Mouse (Mus musculus): ENCODE data around the gene Rab44. TPM values are rescaled to one million over a fixed set of nuclear protein-coding genes. Genes with fewer than 3 reads are reported as not detected.
"Not testable (repeated sequence)": the region's sequence is repeated elsewhere in the genome, so short reads cannot be mapped to it uniquely, and the experiment has no call there.

Gene Rab44
- polyA plus RNA-seq (2015; fragmentation: Nextera tagmentation; extraction: Ambion mirVana): 0.15 TPM in 1 of 2 replicates, not detected in the other

DNA sequence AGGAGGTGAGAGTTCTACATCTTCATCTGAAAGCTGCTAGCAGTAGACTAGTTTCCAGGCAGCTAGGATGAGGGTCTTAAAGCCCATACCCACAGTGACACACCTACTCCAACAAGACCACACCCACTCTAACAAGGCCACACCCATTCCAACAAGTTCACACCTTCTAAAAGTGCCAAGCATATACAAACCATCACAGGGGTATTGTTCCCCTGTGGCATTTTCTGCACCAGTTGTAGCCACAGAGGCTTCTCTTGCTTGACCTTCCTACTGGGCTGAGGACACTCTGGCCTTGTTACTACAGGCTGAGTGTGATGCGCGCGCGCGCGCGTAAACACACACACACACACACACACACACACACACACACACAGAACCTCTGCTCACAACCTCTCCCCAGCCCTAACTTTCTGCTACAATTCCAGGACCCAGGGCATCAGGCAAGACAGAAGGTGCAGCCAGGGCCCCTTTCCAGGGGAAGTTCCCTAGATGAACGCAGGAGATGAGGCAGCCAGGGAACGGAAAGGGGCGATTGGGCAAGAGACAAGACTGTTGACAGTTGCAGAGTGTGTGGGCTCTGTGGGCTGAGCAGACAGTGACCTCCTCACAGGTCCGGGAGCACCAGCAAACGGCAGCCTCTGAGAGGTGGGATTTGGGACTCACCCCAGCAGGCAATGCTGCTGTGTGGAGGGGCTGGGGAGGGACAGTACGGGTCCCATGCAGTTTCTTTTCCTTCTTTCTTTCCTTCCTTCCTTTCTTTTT is at the start of gene Rab44:
Gene Rab44 (plus strand): TSS at position 555 of the 762 bp plus-strand sequence.
- no peak for ATAC-seq (replicated peaks)
- Histone ChIP-seq H3K4me1 (no peaks in the 10 kb centered on the region), H3K27ac (no peak within 1 kb of the TSS), H3K4me2 (no peak within 1 kb of the TSS), H3K27me3 (replicated peaks) (no peaks in the 10 kb centered on the region), H3K9me3 (no peaks in the 10 kb centered on the region), H3K36me3 (replicated peaks) (no peaks in the 10 kb centered on the region), H3K9ac (no peak within 1 kb of the TSS), H3K4me3 (no peak within 1 kb of the TSS)
- WGBS: 94% methylated on average over 13 of the region's 13 CpGs

DNA sequence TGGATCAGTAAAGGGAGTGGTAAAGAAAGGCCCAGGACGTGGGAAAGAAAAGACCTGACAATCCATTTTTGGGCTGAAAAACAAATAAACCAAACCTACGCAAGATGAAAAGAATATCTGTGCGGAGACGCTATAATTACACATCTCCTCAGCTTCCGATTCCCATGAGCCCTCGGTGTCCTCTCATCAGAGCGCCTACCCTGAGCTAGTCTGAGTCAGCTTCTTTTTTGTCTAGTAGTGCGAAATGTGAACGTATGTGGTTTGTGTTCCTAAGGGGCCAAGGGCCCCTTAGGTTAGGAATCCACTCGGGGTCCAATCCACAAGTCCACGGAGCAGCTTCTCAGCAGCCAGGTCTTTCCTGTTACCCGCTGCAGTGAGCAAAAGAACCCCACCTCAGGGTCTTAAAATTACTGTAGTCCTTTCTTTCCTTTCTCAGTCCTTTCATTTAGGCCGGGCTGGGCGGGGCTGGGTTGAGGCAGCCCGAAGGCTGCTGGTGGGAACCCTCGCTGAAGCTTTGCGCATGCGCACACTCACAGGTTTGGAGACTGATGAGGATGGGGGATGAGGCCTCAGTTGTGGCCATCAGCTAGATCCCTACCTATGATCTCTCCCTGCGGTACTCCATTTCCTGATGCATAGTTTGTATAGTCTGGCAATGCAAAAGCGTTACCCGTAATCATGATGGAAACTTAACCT is 48.6 kb upstream of the Rab44 start:
- Histone ChIP-seq H3K4me3 (no peak overlapping the region), H3K36me3 (replicated peaks) (no peaks in the 10 kb centered on the region), H3K4me1 (peaks cover 7% of the 10 kb centered on the region), H3K27me3 (replicated peaks) (no peaks in the 10 kb centered on the region), H3K4me2 (no peak overlapping the region), H3K9me3 (no peaks in the 10 kb centered on the region), H3K27ac (no peak overlapping the region), H3K9ac (no peak overlapping the region)
- no peak for ATAC-seq (replicated peaks)
- WGBS: 81% methylated on average over 21 of the region's 21 CpGs

DNA sequence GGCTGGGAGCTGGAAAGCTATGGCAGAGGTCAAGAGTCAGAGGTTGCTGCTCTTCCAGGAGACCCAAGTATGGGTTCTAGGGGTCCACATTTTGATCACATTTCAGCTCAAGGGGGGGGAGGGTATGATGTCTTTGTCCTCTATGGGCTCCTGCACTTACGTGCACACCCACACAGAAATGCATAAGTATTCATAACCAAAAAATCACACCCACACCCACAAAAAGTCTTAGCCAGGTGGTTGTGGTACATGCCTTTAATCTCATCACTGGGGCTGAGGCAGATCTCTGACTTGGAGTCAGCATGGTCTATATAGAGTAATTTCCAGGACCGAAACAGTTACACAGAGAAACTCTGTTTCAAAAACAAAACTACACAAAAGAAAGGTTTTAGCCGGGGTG is 48.0 kb upstream of the Rab44 start:
- 96% methylated on average over 3 of the region's 3 CpGs for WGBS
- no peak overlapping the region for H3K27ac ChIP-seq
- H3K9me3 ChIP-seq: no peaks in the 10 kb centered on the region
- H3K36me3 ChIP-seq (replicated peaks): no peaks in the 10 kb centered on the region
- no peaks in the 10 kb centered on the region for H3K27me3 ChIP-seq (replicated peaks)
- no peak overlapping the region for H3K4me3 ChIP-seq
- ATAC-seq (replicated peaks): no peak
- no peak overlapping the region for H3K9ac ChIP-seq
- H3K4me1 ChIP-seq: peaks cover 7% of the 10 kb centered on the region
- no peak overlapping the region for H3K4me2 ChIP-seq

DNA sequence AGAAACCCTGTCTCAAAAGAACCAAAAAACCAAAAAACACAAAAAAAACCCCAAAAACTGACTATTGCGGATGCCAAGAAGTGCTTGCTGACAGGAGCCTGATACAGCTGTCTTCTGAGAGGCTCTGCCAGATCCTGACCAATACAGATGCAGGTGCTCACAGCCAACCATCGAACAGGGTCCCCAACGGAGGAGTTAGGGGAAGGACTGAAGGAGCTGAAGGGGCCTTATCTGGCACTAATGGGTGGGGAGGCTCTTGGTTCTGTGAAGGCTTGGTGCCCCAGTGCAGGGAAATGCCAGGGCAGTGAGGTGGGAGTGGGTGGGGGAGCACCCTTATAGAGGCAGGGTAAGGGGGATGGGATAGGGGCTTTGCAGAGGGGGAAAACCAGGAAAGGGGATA is 46.5 kb upstream of the Rab44 start:
- not testable (repeated sequence) for H3K36me3 ChIP-seq (replicated peaks); H3K9ac ChIP-seq; H3K4me2 ChIP-seq; H3K4me1 ChIP-seq; H3K4me3 ChIP-seq; H3K27ac ChIP-seq; H3K27me3 ChIP-seq (replicated peaks); H3K9me3 ChIP-seq; ATAC-seq (replicated peaks)
- WGBS: 94% methylated on average over 3 of the region's 3 CpGs

DNA sequence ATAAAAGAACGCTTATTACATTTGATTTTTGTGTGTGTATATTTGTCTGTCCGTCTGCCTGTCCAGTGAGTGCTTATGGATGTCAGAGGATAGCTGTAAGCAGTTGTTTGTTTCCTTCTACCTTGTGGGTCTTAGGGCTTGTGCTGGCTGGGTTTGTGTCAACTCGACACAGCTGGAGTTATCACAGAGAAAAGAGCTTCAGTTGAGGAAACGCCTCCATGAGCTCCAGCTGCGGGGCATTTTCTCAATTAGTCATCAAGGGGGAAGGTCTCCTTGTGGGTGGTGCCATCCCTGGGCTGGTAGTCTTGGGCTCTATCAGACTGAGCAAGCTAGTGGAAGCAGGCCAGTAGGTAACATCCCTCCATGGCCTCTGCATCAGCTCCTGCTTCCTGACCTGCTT is 46.1 kb upstream of the Rab44 start:
- H3K4me3 ChIP-seq: no peak overlapping the region
- no peak for ATAC-seq (replicated peaks)
- H3K9me3 ChIP-seq: no peaks in the 10 kb centered on the region
- no peak overlapping the region for H3K27ac ChIP-seq
- H3K36me3 ChIP-seq (replicated peaks): no peaks in the 10 kb centered on the region
- H3K4me1 ChIP-seq: peaks cover 2% of the 10 kb centered on the region
- 62% methylated on average over 5 of the region's 5 CpGs for WGBS
- no peaks in the 10 kb centered on the region for H3K27me3 ChIP-seq (replicated peaks)
- no peak overlapping the region for H3K4me2 ChIP-seq
- H3K9ac ChIP-seq: no peak overlapping the region

DNA sequence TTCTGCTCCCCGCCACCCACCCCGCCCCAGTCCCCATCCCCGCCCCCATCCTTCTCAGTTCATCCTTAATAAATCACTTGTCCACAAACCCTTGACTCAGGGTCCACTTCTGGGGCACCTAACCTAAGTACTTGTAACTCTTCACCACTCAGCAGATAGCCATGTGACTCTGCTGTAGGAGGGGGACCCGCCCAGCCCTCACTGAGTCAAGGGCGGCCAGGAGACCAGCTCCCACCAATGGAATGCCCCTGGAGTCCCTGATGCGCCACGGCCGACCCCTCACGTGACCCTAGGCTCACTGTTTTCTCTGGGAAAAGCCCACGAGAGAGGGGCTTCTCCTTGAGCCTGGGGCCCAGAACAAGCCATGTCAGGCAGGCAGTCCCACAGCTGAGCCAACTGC is 44.9 kb upstream of the Rab44 start:
- Histone ChIP-seq H3K9me3 (no peaks in the 10 kb centered on the region), H3K27me3 (replicated peaks) (no peaks in the 10 kb centered on the region)
- no peak for ATAC-seq (replicated peaks)

DNA sequence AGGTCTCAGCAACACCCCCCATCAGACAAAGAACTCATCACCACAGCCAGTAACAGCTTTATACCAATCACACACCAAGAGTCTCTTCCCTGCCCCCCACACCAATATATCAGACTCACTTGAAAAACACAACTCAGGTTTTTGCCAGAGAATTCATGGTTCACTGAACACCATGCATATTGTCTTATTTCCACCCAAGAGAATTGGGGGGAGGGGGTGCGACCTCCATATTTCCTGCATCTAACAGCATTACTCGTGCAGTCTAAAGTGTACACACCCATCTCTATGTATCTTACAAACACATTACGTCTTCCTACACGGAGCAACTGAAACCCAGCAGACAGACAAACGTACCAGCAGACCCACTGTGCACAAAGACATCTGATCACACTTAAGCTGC is 42.1 kb upstream of the Rab44 start:
- 82% methylated on average over 5 of the region's 5 CpGs for WGBS
- Histone ChIP-seq H3K4me2 (no peak overlapping the region), H3K36me3 (replicated peaks) (no peaks in the 10 kb centered on the region), H3K9me3 (no peaks in the 10 kb centered on the region), H3K4me1 (peaks cover 6% of the 10 kb centered on the region; the same call in 1 of the 2 replicates), H3K27ac (no peak overlapping the region), H3K4me3 (no peak overlapping the region), H3K27me3 (replicated peaks) (no peaks in the 10 kb centered on the region), H3K9ac (no peak overlapping the region)
- ATAC-seq (replicated peaks): no peak

More for the DNA sequence above, 44.9 kb upstream of the Rab44 start:
- H3K4me3 ChIP-seq: no peak overlapping the region
- no peak overlapping the region for H3K27ac ChIP-seq
- H3K4me1 ChIP-seq: peaks cover 6% of the 10 kb centered on the region; the same call in 1 of the 2 replicates
- no peak overlapping the region for H3K9ac ChIP-seq
- 72% methylated on average over 10 of the region's 10 CpGs for WGBS
- no peaks in the 10 kb centered on the region for H3K36me3 ChIP-seq (replicated peaks)
- H3K4me2 ChIP-seq: no peak overlapping the region

DNA sequence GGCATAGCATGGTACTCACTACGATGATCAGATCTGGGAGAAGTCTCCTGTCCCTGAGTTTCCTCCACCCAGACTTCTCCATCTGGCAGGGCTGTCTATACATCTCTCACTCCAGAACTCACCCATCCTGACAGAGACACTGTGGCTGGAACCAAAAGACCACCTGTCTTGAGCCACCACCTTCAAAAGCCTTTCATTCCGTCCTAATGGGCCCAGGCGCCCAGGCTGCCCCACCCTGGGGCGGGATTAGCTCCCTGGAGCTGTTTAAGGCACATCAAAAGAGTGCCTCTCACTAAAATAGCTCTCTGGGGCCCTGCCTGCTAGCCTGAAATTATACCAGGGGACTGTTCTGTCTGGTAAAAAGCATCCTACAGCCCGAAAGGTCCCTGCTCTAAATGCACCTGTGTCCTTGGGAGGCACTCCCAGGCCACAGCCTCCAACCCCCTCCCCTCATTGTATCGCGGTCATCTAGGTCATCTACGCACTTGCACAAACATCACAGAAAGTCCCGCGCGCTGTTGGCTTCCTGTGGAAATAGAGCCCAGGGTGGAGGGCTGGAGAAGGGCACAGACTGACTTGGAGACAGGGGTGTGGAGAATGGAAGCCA is 41.1 kb upstream of the Rab44 start:
- ATAC-seq (replicated peaks): no peak
- H3K4me3 ChIP-seq: no peak overlapping the region
- H3K4me1 ChIP-seq: peaks cover 6% of the 10 kb centered on the region; the same call in 1 of the 2 replicates
- no peaks in the 10 kb centered on the region for H3K27me3 ChIP-seq (replicated peaks)
- no peaks in the 10 kb centered on the region for H3K36me3 ChIP-seq (replicated peaks)
- H3K4me2 ChIP-seq: no peak overlapping the region
- no peak overlapping the region for H3K9ac ChIP-seq
- WGBS: 26% methylated on average over 11 of the region's 11 CpGs
- H3K9me3 ChIP-seq: no peaks in the 10 kb centered on the region
- no peak overlapping the region for H3K27ac ChIP-seq

GRCm38 (mm10) chr17:29073313-29073712 is 40.6 kb upstream of the Rab44 start:
- WGBS: 58% methylated on average over 5 of the region's 5 CpGs
- Histone ChIP-seq H3K9me3 (no peaks in the 10 kb centered on the region), H3K9ac (no peak overlapping the region), H3K27ac (no peak overlapping the region), H3K27me3 (replicated peaks) (no peaks in the 10 kb centered on the region), H3K36me3 (replicated peaks) (no peaks in the 10 kb centered on the region), H3K4me3 (no peak overlapping the region), H3K4me2 (no peak overlapping the region), H3K4me1 (peaks cover 9% of the 10 kb centered on the region)
- ATAC-seq (replicated peaks): no peak

DNA sequence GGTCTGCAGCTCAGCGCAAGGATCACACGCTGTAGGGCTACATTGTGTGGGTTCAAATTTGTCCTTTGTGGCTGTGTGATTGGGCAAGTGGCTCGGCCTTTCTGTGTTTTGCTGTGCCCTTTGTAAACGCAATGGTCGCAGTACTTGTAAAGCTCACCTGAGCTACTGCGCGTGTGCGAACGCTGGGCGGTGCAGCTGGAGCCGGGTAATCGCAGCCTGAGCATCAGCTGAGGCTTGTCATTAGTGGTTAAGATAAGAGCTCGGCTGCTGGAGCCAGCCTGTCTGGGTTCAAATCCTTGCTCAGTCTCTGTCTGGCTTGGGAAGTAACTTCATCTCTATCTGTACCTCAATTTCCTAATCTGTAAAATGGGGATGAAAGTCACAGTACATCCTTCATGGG is 39.9 kb upstream of the Rab44 start:
- H3K36me3 ChIP-seq (replicated peaks): no peaks in the 10 kb centered on the region
- H3K9ac ChIP-seq: no peak overlapping the region
- ATAC-seq (replicated peaks): no peak
- 85% methylated on average over 13 of the region's 13 CpGs for WGBS
- no peak overlapping the region for H3K4me3 ChIP-seq
- H3K27ac ChIP-seq: no peak overlapping the region
- H3K4me2 ChIP-seq: no peak overlapping the region
- H3K9me3 ChIP-seq: no peaks in the 10 kb centered on the region
- H3K27me3 ChIP-seq (replicated peaks): 0 out of 2 replicates have a peak, but pooled peaks cover 3% of the 10 kb centered on the region
- H3K4me1 ChIP-seq: peaks cover 15% of the 10 kb centered on the region

DNA sequence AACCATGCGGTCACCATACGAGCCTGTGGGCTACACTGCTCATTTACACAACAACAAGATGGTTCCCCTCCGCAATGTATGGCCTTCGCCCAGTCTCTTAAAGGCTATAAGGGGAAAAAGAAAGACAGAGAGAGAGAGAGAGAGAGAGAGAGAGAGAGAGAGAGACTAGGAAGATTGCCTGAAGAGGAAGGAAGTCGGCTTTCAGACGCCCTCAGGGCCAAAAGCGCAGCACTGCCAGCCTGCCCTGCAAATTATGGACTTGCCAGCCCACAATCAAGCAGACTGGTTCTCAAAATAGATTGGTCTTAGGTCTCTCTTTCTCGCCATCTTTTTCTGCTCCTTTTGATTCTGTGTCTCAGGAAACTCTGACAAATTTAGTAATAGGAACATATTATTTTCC is 37.7 kb upstream of the Rab44 start:
- ATAC-seq (replicated peaks): no peak
- no peak overlapping the region for H3K9ac ChIP-seq
- H3K4me3 ChIP-seq: no peak overlapping the region
- H3K4me2 ChIP-seq: no peak overlapping the region
- no peak overlapping the region for H3K27ac ChIP-seq
- H3K27me3 ChIP-seq (replicated peaks): peaks cover 9% of the 10 kb centered on the region; the same call in 1 of the 2 replicates
- H3K36me3 ChIP-seq (replicated peaks): no peaks in the 10 kb centered on the region
- no peaks in the 10 kb centered on the region for H3K9me3 ChIP-seq
- peaks cover 21% of the 10 kb centered on the region for H3K4me1 ChIP-seq
- WGBS: 92% methylated on average over 8 of the region's 8 CpGs

GRCm38 (mm10) chr17:29077786-29078509 is 36.0 kb upstream of the Rab44 start:
- Histone ChIP-seq H3K27ac (peak overlapping the region; percentile 17; the same call in 1 of the 2 replicates), H3K4me1 (peaks cover 28% of the 10 kb centered on the region), H3K4me2 (peak overlapping the region; percentile 33), H3K9me3 (no peaks in the 10 kb centered on the region), H3K4me3 (peak overlapping the region; percentile 16), H3K27me3 (replicated peaks) (peaks cover 9% of the 10 kb centered on the region; the same call in 1 of the 2 replicates), H3K9ac (no peak overlapping the region), H3K36me3 (replicated peaks) (no peaks in the 10 kb centered on the region)
- WGBS: 16% methylated on average over 14 of the region's 14 CpGs
- no peak for ATAC-seq (replicated peaks)

Measured in midbrain, embryonic 15.5 days (tissue).